Mouse (Mus musculus) testis, adult 2 months (tissue): Measurements from ENCODE around the gene Cbl. TPM values are rescaled to one million over a fixed set of nuclear protein-coding genes. Genes with fewer than 3 reads are reported as not detected.

ENCODE experiments used
- H3K27ac ChIP-seq: fragments of 200-500 bp; 2 replicates; pipeline ENCODE4 v1.5.1; 2012; ENCODE audit warnings: low read depth, low read length; ENCODE audit not compliant: control insufficient read depth, insufficient read depth
- H3K27me3 ChIP-seq: fragments of 200-500 bp; 2 replicates; pipeline ENCODE4 v1.6.1; 2012; ENCODE audit warnings: mild to moderate bottlenecking, low read length, moderate library complexity; ENCODE audit not compliant: control insufficient read depth, insufficient read depth
- H3K36me3 ChIP-seq: fragments of 200-500 bp; 2 replicates; pipeline ENCODE4 v1.6.1; 2012; ENCODE audit warnings: mild to moderate bottlenecking, low read length; ENCODE audit not compliant: control insufficient read depth, insufficient read depth
- H3K4me1 ChIP-seq: fragments of 200-500 bp; 2 replicates; pipeline ENCODE4 v1.6.1; 2012; ENCODE audit warnings: low read length; ENCODE audit not compliant: control insufficient read depth, insufficient read depth
- H3K4me3 ChIP-seq: fragments of 200-500 bp; 2 replicates; pipeline ENCODE4 v1.5.1; 2012; ENCODE audit warnings: low read depth, mild to moderate bottlenecking, low read length, moderate library complexity, mixed read lengths; ENCODE audit not compliant: control insufficient read depth
- CTCF ChIP-seq: fragments of 200-500 bp; IDR thresholded peaks from 2 replicates; pipeline ENCODE4 v1.5.1; 2012; ENCODE audit warnings: low read depth, mild to moderate bottlenecking, inconsistent platforms, low read length, moderate library complexity; ENCODE audit not compliant: control insufficient read depth, insufficient read depth, insufficient replicate concordance
- POLR2A ChIP-seq: fragments of 200-500 bp; IDR thresholded peaks from 2 replicates; pipeline ENCODE4 v1.6.1; 2012; ENCODE audit warnings: low read depth, mild to moderate bottlenecking, inconsistent platforms, low read length, moderate library complexity; ENCODE audit not compliant: control insufficient read depth
- polyA plus RNA-seq: library from polyadenylated mRNA; depleted of rRNA; stranded (reverse); fragments of >200 nt; gene quantifications from 2 replicates; pipeline ENCODE4 v1.2.3, GENCODE M21; 2012

The Cbl gene
- polyA plus RNA-seq, 1 experiment = 47.9 TPM

- H3K4me1 ChIP-seq = no peaks in the 10 kb centered on the region
- no peaks in the 10 kb centered on the region; the same call in 1 of the 2 replicates for H3K36me3 ChIP-seq
- H3K27me3 ChIP-seq = no peaks in the 10 kb centered on the region
- H3K4me3 ChIP-seq = no peak overlapping the region
- TF ChIP-seq CTCF (no peak), POLR2A (no peak)
- no peak overlapping the region for H3K27ac ChIP-seq
These were observed 33.4 kb downstream of the Cbl start for GRCm38 (mm10) chr9:44200458-44200857.

GRCm38 (mm10) chr9:44199580-44199979 is 34.3 kb downstream of the Cbl start:
- no peak overlapping the region for H3K4me3 ChIP-seq
- no peaks in the 10 kb centered on the region for H3K4me1 ChIP-seq
- TF ChIP-seq POLR2A (no peak), CTCF (no peak)
- H3K27ac ChIP-seq = no peak overlapping the region
- no peaks in the 10 kb centered on the region for H3K27me3 ChIP-seq
- no peaks in the 10 kb centered on the region; the same call in 1 of the 2 replicates for H3K36me3 ChIP-seq

- Histone ChIP-seq H3K27ac (no peak overlapping the region), H3K27me3 (no peaks in the 10 kb centered on the region), H3K4me3 (no peak overlapping the region), H3K4me1 (no peaks in the 10 kb centered on the region), H3K36me3 (no peaks in the 10 kb centered on the region; the same call in 1 of the 2 replicates)
- TF ChIP-seq CTCF (no peak), POLR2A (no peak)
These were observed 34.7 kb downstream of the Cbl start for GRCm38 (mm10) chr9:44199166-44199565.

- no peaks in the 10 kb centered on the region for H3K27me3 ChIP-seq
- H3K36me3 ChIP-seq = no peaks in the 10 kb centered on the region; the same call in 1 of the 2 replicates
- H3K27ac ChIP-seq = no peak overlapping the region
- H3K4me1 ChIP-seq = no peaks in the 10 kb centered on the region
- no peak overlapping the region for H3K4me3 ChIP-seq
- TF ChIP-seq POLR2A = no peak
These were observed 37.5 kb downstream of the Cbl start for GRCm38 (mm10) chr9:44196354-44196753.

- no peaks in the 10 kb centered on the region for H3K4me1 ChIP-seq
- no peaks in the 10 kb centered on the region; the same call in 1 of the 2 replicates for H3K36me3 ChIP-seq
- TF ChIP-seq POLR2A = no peak
- no peak for TF ChIP-seq CTCF
These were observed 39.8 kb downstream of the Cbl start for GRCm38 (mm10) chr9:44194000-44194399.

GRCm38 (mm10) chr9:44192794-44193193 is 41.1 kb downstream of the Cbl start:
- TF ChIP-seq POLR2A (no peak), CTCF (no peak)
- H3K27ac ChIP-seq = no peak overlapping the region
- H3K27me3 ChIP-seq = no peaks in the 10 kb centered on the region
- H3K4me3 ChIP-seq = no peak overlapping the region
- H3K36me3 ChIP-seq = no peaks in the 10 kb centered on the region; the same call in 1 of the 2 replicates
- no peaks in the 10 kb centered on the region for H3K4me1 ChIP-seq

More at GRCm38 (mm10) chr9:44194000-44194399, 39.8 kb downstream of the Cbl start:
- Histone ChIP-seq H3K4me3 (no peak overlapping the region), H3K27ac (no peak overlapping the region), H3K27me3 (no peaks in the 10 kb centered on the region)

GRCm38 (mm10) chr9:44192312-44192711 is 41.5 kb downstream of the Cbl start:
- Histone ChIP-seq H3K27me3 (no peaks in the 10 kb centered on the region), H3K4me1 (no peaks in the 10 kb centered on the region), H3K27ac (no peak overlapping the region), H3K4me3 (no peak overlapping the region), H3K36me3 (no peaks in the 10 kb centered on the region; the same call in 1 of the 2 replicates)
- TF ChIP-seq POLR2A (no peak), CTCF (no peak)

GRCm38 (mm10) chr9:44191166-44191565 is 42.7 kb downstream of the Cbl start:
- Histone ChIP-seq H3K4me1 (no peaks in the 10 kb centered on the region), H3K36me3 (no peaks in the 10 kb centered on the region; the same call in 1 of the 2 replicates), H3K27me3 (no peaks in the 10 kb centered on the region), H3K4me3 (no peak overlapping the region), H3K27ac (no peak overlapping the region)
- TF ChIP-seq CTCF (no peak), POLR2A (no peak)
